Comparison of ENCODE assay signal across 1 mouse cellular context in the genomic region with DNA sequence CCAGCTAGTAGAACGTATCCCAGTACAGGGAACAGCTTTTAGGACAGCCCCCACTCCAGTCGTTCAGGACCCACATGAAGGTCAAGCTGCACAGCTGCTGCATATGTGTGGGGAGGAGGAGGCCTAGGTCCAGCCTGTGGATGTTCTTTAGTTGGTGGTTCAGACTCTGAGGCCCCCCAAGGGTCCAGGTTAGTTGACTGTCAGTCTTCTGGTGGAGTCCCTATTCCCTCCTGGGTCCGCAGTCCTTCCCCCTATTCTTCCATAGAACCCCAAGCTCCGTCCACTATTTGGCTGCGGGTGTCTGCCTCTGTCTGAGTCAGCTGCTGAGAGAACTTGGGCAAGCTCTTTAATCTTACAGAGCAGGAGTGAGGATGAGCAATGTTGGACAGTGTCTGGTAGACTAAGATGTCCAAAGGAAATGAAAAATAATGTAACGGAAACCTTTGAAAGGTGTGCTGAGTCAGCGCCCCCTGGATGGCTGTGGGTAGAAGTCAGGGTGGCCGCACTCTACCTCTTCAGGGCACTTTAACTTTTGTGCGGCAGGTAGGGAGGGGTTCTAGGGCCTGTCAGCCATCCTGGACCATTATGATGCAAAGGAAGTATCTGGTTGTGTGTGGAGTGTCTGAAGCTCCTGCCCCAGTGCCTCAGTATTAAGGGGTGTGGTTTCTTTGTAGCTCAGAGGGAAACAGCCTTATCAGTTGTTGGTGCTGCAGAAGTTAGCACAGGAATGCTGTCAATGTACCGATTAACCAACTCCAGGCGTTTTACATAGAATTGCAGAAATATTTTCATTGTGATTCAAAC.
TF ChIP-seq lines count a peak whose summit lies in the region.

No protein-coding gene starts in this region.

TF ChIP-seq in CH12.LX, 34 proteins besides CTCF, POLR2A, EP300 and RAD21:
- peak; percentile 40; the same call in 1 of the 2 replicates for TF ChIP-seq MAFK (IDR thresholded peaks at IDR 0.05; ENCODE audit: insufficient replicate concordance, low read length)
- no peak for TF ChIP-seq MAZ (IDR thresholded peaks at IDR 0.05; ENCODE audit: low read depth, low read length)
